Mouse (Mus musculus) kidney, adult 8-10 months (tissue): ENCODE measurements at regions not wholly inside any gene's neighbourhood (a gene's known extent, or its start where the extent isn't known, plus 50 kb on each side); places are given as distances from the start of the nearest gene placed in this dataset.

Experiments used
- DNase-seq, 2 experiments: peaks; one replicate each; pipeline ENCODE4 v3.0.0; 2022

- peak; percentile 34 to 58 for DNase-seq
These were observed 173.1 kb upstream of the Tnp1 start for GRCm38 (mm10) chr1:73188796-73189195.

DNA sequence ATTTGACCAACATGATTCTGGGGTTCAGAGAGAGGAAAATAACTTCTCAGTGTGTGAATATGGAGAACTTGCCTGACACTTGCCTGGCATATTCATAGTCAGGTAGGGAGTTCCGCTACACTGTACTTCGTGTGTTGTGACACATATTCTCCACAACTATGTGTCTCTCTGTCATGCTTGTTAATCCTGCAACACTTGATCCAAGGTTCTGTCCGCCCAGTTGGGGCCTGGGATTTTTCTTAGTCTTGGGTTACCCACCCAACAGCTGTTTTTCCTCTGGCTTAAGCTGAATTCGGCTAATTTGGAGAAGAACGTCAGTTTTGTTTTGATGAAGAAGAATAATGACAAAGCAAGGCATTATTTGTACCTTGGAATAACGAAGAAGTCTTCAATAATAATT is 168.8 kb upstream of the Tnp1 start:
- DNase-seq, result no peak

DNA sequence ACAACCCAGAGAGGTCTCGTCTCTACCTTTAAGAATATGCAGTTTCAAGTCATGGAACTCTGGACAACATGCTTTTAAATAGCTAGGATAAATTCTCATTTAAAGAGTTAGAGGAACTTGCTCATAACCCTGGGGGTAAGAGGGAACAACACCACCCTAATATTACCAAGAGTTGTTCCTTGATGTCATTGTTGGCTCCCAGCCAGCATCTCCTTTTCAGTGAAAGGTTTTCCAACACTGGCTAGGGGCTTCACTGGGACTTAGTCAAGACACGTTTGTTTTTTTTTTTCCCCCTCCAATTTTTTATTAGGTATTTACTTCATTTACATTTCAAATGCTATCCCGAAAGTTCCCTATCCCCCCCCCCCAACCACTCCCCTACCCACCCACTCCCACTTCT is 163.1 kb upstream of the Tnp1 start:
- no peak for DNase-seq

DNA sequence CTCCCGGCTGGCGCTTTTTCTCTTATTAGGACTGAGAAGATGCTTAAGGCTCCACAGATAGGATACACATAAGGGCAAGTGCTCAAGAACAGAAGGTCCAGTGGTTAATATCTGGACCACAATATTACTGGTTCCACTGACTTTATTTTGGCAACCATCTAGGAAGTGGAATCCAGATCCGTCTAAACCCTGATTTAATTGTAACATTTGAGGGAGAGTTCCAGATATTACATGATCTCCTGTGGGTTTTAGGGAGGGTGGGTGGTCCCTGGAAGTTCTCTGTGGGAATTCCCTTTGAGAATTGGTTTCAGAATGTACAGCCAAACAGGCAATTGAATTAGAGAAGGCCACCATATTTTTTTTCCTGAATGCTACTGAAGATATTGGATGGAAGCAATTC is 161.4 kb upstream of the Tnp1 start:
- DNase-seq, result no peak

DNA sequence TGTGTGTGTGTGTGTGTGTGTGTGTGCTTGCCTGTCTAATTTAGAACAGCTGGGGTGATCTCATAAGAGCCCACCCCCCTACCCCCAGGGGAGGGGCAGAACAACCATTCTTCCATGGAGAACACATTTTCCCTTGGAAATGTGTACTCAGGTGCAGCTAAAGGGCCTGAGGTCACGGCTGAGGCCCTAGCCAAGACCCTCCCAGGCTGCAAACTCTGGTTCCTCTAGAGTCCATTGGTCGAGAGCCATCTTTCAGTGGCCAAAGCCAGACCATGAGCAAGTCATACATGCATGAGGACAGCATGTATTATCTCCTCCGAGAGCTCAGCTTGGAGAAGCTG is 154.9 kb upstream of the Tnp1 start:
- DNase-seq, result no peak

GRCm38 (mm10) chr1:73169929-73170667 is 154.4 kb upstream of the Tnp1 start:
- peak; percentile 35 to 38 for DNase-seq

- DNase-seq, result no peak
These were observed 153.6 kb upstream of the Tnp1 start for GRCm38 (mm10) chr1:73169077-73169869.

DNA sequence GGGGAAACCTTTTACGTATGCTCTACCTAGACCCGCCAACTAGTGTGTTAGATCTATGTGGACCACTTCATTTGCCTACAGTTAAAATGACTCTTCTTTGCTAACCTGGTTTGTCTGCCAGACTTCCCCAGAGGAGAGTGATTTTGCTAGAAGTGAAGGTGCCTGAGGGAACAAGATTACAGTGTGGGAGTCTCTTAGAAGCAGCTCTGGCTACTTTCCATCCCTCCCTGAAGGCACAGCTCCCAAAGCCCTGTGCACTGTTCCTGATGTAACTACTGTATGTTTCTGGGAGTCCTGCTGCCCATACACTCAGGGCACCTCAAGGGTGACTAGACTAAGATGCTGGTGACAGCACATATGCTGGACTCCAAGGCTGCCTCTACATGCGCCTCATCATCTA is 144.5 kb upstream of the Tnp1 start:
- no peak for DNase-seq

DNA sequence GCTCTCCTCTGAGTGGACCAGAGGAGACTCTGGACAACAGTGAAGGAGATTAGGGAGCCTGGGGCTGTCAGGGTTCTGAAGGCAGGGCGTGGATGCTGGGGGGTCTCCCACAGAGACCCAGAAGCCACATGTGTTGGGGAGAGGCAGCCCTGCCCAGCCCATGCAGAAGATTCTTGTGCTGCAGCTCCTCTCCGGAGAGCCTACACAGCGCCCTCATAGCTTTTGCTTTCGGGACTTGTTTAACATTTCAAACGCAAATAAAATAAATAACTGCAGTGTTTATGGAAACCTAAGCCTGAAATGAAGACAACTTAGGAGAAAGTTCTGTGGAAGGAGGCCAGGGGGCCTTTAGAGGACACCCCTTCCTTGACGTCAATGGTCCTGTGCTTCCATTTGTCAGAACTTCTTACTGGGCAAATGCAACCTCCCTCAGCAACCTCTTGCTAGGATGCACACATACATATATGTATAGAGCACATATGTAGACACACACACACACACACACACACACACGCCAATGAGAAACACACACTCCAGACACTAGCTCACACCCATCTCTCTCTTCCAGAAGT is 143.8 kb upstream of the Tnp1 start:
- DNase-seq, result no peak

GRCm38 (mm10) chr1:73153438-73154097 is 137.9 kb upstream of the Tnp1 start:
- peak; percentile 15 to 21 for DNase-seq

DNA sequence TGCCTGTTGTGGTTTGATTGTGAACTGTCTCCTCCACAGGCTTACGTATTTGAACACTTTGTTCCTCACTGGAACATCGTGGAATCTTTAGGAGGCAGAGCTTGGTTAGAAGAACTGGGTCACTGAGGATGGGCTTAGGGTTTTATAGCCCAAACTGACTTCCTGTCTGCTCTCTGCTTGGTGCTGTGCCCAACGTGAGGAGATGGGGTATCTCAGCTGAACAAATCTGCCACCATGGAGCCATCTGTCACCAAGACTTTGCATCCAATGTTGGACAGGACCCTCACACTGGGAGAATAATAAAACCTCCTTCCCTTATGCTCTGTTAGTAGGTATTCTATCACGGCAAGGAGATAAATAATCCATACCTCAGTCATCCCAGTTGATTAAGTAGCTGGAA is 134.2 kb upstream of the Tnp1 start:
- DNase-seq, result no peak

- DNase-seq, result no peak
These were observed 127.1 kb upstream of the Tnp1 start for GRCm38 (mm10) chr1:73142845-73143244.

DNA sequence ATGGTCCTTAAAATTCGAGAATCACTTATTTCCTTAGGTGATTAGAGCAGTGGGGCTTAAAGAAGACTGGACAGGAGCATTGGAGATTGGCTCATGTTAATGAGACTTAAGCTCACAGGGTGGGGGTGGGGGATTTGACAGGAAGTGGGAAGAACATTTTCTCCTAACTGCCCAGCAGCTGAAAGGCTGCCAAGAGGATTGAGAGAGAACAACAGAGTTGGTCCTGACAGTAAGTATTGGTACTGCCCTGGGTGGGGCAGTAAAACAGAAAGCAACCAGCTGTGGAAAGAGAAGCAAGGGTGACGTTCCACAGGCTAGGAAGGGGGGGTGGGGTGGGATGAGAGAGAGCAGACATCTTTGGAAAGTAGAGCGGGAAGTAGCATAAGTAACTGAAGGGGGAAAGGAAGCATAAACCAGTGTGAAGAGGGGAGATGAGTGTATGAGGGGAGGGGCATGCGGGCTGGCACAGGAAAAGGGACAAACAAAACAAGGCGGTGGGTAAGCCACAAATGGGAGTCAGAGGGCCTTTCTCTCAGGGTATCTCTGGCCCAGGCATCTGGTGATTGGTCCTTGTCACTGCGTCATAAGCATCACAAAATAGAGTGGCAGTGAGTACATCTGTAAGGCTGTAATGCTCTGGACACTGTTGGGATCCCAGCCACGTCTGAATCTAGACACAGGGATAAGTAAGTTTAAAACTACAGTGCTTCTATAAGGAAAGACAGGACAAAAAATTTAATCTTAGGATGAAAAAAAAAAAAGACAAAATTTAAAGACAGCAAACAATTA is 125.0 kb upstream of the Tnp1 start:
- peak; percentile 14 to 15 for DNase-seq

GRCm38 (mm10) chr1:73130215-73130861 is 114.6 kb upstream of the Tnp1 start:
- no peak for DNase-seq

GRCm38 (mm10) chr1:73123012-73123411 is 107.3 kb upstream of the Tnp1 start:
- no peak for DNase-seq

- peak in 1 of 2 experiments; percentile 13 for DNase-seq
These were observed 103.0 kb upstream of the Tnp1 start for GRCm38 (mm10) chr1:73118661-73119060.

DNA sequence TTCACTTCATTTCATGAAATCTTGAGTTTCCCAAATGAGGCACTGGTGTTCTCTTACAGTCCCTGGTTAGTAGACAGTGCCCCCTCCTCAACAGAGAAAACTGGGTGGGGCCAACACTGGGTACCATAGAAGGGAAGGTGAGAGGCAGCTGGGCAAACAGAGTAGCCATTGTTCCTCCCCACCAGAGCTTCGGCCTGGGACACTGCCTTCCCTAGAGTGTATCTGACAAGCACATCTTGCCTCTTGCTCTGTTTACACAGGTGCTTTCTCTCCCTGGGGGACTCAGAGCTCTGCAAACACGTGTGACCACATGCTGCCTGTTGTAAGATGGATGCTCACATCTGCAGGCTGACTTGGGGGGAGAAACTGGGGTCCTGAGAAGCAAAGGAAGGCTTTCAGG is 100.8 kb upstream of the Tnp1 start:
- DNase-seq, result no peak

GRCm38 (mm10) chr1:73115854-73116253 is 100.1 kb upstream of the Tnp1 start:
- DNase-seq, result no peak

- DNase-seq, result no peak
These were observed 97.4 kb upstream of the Tnp1 start for GRCm38 (mm10) chr1:73113137-73113536.

GRCm38 (mm10) chr1:73112711-73113110 is 97.0 kb upstream of the Tnp1 start:
- DNase-seq, result no peak

- DNase-seq, result peak; percentile 81 to 82
These were observed 96.2 kb upstream of the Tnp1 start for GRCm38 (mm10) chr1:73111911-73112310.

GRCm38 (mm10) chr1:73105856-73106463 is 90.3 kb upstream of the Tnp1 start:
- DNase-seq, result peak in 1 of 2 experiments; percentile 16
